ENCODE assay signal across 15 mouse cellular contexts in the genomic region with DNA sequence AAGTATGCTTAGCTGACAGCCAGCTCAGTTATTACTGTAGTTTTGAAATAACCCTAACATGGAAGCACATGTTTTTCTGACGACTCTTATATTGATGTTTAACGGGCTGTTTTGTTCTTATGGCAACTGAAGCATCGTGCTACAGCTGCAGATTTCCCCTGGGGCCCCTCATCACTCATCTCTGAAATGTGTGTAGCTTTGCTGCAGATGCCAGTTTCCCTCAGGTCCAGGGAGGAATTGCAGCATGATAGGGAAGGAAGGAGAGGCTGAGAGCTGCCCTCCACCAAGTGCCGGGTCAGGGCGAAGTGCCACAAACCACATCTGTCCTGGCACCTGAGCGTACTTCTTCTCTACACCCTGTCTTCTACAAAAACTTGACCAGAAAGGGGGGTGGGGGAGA. TPM values are rescaled to one million over a fixed set of nuclear protein-coding genes. Genes with fewer than 3 reads are reported as not detected.
A peak's percentile ranks its signal among the peaks of the same experiment; 100 is the strongest.
DNase-seq lines count a peak whose midpoint lies in the region; ATAC-seq and TF ChIP-seq lines count a peak whose summit lies in the region.
"Had no signal": no experiment of that assay in that cellular context is flagged by ENCODE, and none has a peak within 500 bp of the region (broad histone marks: within the 10 kb centered on the region; RNA-seq: fewer than 3 reads in every experiment).

No protein-coding gene starts in this region.

- TF ChIP-seq CTCF in gastrocnemius, adult 2 months (IDR thresholded peaks at IDR 0.05) = no peak

- no peak overlapping the region for H3K4me3 ChIP-seq in gastrocnemius, adult 2 months
- no peak overlapping the region for H3K4me3 ChIP-seq in neural tube, embryonic 11.5 days (ENCODE audit: low read depth, low read length)
- H3K4me3 ChIP-seq in embryonic facial prominence, embryonic 15.5 days (replicated peaks) = no peak overlapping the region
- H3K4me3 ChIP-seq in forebrain, embryonic 13.5 days = no peak overlapping the region
- H3K4me3 ChIP-seq: hindbrain, embryonic 10.5 days; lung, embryonic 15.5 days; midbrain, embryonic 10.5 days had no signal

- H3K4me2 ChIP-seq in neural tube, embryonic 11.5 days (ENCODE audit: low read depth) = no peak overlapping the region
- no peak overlapping the region for H3K4me2 ChIP-seq in embryonic facial prominence, embryonic 15.5 days (replicated peaks)
- H3K4me2 ChIP-seq in forebrain, embryonic 13.5 days = no peak overlapping the region
- H3K4me2 ChIP-seq: lung, embryonic 15.5 days had no signal

- no peaks in the 10 kb centered on the region for H3K9me3 ChIP-seq in neural tube, embryonic 11.5 days (ENCODE audit: control insufficient read depth, low read length)
- H3K9me3 ChIP-seq in embryonic facial prominence, embryonic 15.5 days (replicated peaks) = no peaks in the 10 kb centered on the region
- H3K9me3 ChIP-seq in forebrain, embryonic 13.5 days (replicated peaks) = no peaks in the 10 kb centered on the region
- H3K9me3 ChIP-seq: hindbrain, embryonic 10.5 days; lung, embryonic 15.5 days; midbrain, embryonic 10.5 days had no signal

- WGBS in neural tube, embryonic 11.5 days = 73% methylated on average over 6 of the region's 6 CpGs
- WGBS in embryonic facial prominence, embryonic 15.5 days = 48% methylated on average over 6 of the region's 6 CpGs
- WGBS in forebrain, embryonic 13.5 days = 84% methylated on average over 6 of the region's 6 CpGs

- DNase-seq in gastrocnemius, adult 2 months = no peak
- no peak for DNase-seq in gastrocnemius, adult 8-10 months (ENCODE audit: low spot score in 2 of 2)
- peak; percentile 47 for DNase-seq in neural tube, embryonic 11.5 days (ENCODE audit: low spot score)
- DNase-seq in neural tube, embryonic 10.5 days (ENCODE audit: extremely low spot score, low spot score) = no peak
- peak; percentile 62 for DNase-seq in retina, postnatal 1 day
- DNase-seq: heart, adult 11 months; kidney, postnatal 25 days had no signal

- ATAC-seq in neural tube, embryonic 11.5 days (ENCODE audit: insufficient read depth, low FRiP score, low TSS enrichment) = no peak
- ATAC-seq in embryonic facial prominence, embryonic 15.5 days (ENCODE audit: insufficient number of reproducible peaks, low FRiP score, low TSS enrichment, low read depth) = no peak
- no peak for ATAC-seq in CD4-positive, CD25-positive, alpha-beta regulatory T cell, adult 4 months
- ATAC-seq in forebrain, embryonic 13.5 days = no peak
- ATAC-seq: activated CD4-positive, CD25-positive, alpha-beta regulatory T cell, adult 4 months; intestine, embryonic 16.5 days had no signal

- peaks cover 7% of the 10 kb centered on the region for H3K4me1 ChIP-seq in neural tube, embryonic 11.5 days (ENCODE audit: control insufficient read depth, insufficient read depth, low read length)
- peaks cover 83% of the 10 kb centered on the region for H3K4me1 ChIP-seq in embryonic facial prominence, embryonic 15.5 days
- peaks cover 8% of the 10 kb centered on the region; the same call in 1 of the 2 replicates for H3K4me1 ChIP-seq in forebrain, embryonic 13.5 days

- H3K27me3 ChIP-seq in neural tube, embryonic 11.5 days (ENCODE audit: control insufficient read depth, insufficient read depth, low read length) = no peaks in the 10 kb centered on the region
- H3K27me3 ChIP-seq in embryonic facial prominence, embryonic 15.5 days = no peaks in the 10 kb centered on the region
- no peaks in the 10 kb centered on the region for H3K27me3 ChIP-seq in forebrain, embryonic 13.5 days
- H3K27me3 ChIP-seq: lung, embryonic 15.5 days had no signal

- H3K36me3 ChIP-seq in neural tube, embryonic 11.5 days (ENCODE audit: control insufficient read depth, insufficient read depth, low read length) = 0 out of 2 replicates have a peak, but pooled peaks cover 3% of the 10 kb centered on the region
- H3K36me3 ChIP-seq in embryonic facial prominence, embryonic 15.5 days = peaks cover 13% of the 10 kb centered on the region; the same call in 1 of the 2 replicates
- H3K36me3 ChIP-seq in forebrain, embryonic 13.5 days (ENCODE audit: poor library complexity, severe bottlenecking) = peaks cover 36% of the 10 kb centered on the region

- no peak overlapping the region for H3K9ac ChIP-seq in neural tube, embryonic 11.5 days (ENCODE audit: low read length)
- H3K9ac ChIP-seq in embryonic facial prominence, embryonic 15.5 days = no peak overlapping the region
- no peak overlapping the region for H3K9ac ChIP-seq in forebrain, embryonic 13.5 days
- H3K9ac ChIP-seq: lung, embryonic 15.5 days had no signal

- peak overlapping the region; percentile 90 for H3K27ac ChIP-seq in gastrocnemius, adult 2 months
- H3K27ac ChIP-seq in neural tube, embryonic 11.5 days (ENCODE audit: low read depth, low read length) = no peak overlapping the region
- peak overlapping the region; percentile 65 for H3K27ac ChIP-seq in embryonic facial prominence, embryonic 15.5 days (replicated peaks)
- no peak overlapping the region for H3K27ac ChIP-seq in forebrain, embryonic 13.5 days
- H3K27ac ChIP-seq: hindbrain, embryonic 10.5 days; lung, embryonic 15.5 days; midbrain, embryonic 10.5 days had no signal

- intact Hi-C loops in gastrocnemius, adult 2 months (cut with DNase I) = no loop called here

RNA-seq across cellular contexts. Expression of a gene that starts 47.6 kb away (rescaled TPM):
- total RNA-seq in gastrocnemius, adult 2 months (2021) = 100 to 1,000 TPM; 444 to 499 TPM
- 100 to 1,000 TPM; 439 to 500 (median 472) TPM for total RNA-seq in gastrocnemius, adult 8-10 months (2022)
- 263 and 269 TPM in 2 replicates for polyA plus RNA-seq in neural tube, embryonic 11.5 days (2014; fragmentation: Nextera tagmentation; extraction: Ambion mirVana)
- polyA plus RNA-seq in embryonic facial prominence, embryonic 15.5 days (2015; fragmentation: Nextera tagmentation; extraction: Ambion mirVana) = 389 and 397 TPM in 2 replicates
- 100 to 1,000 TPM; 479 to 616 TPM for polyA plus RNA-seq in CD4-positive, CD25-positive, alpha-beta regulatory T cell, adult 4 months (2017; shearing (Covaris generic))
- polyA plus RNA-seq in forebrain, embryonic 13.5 days (2015; fragmentation: Nextera tagmentation; extraction: Ambion mirVana) = 309 TPM in 2 replicates

Comparison
In these comparisons a context has a peak if more than half of its experiments do, and no peak if none do; other contexts are left out.
1. DNase-seq: peak in neural tube, embryonic 11.5 days (single experiment) and retina, postnatal 1 day (single experiment); none in gastrocnemius, adult 2 months (single experiment), gastrocnemius, adult 8-10 months (0 of 2) and neural tube, embryonic 10.5 days (single experiment).
2. H3K27ac ChIP-seq: peak in gastrocnemius, adult 2 months (single experiment) and embryonic facial prominence, embryonic 15.5 days (single experiment); none in neural tube, embryonic 11.5 days (single experiment) and forebrain, embryonic 13.5 days (single experiment).